Mouse (Mus musculus) neural tube, embryonic 12.5 days (tissue): Measurements from ENCODE around the gene Dph1. TPM values are rescaled to one million over a fixed set of nuclear protein-coding genes. Genes with fewer than 3 reads are reported as not detected.

Experiments used
- ATAC-seq: fragments of 200-750 bp; cut with Nextera tagmentation; 2 replicates; pipeline ENCODE4 v1.8.0; 2017; ENCODE audit warnings: low read depth, mild to moderate bottlenecking, moderate TSS enrichment, moderate library complexity; ENCODE audit not compliant: low FRiP score
- H3K27ac ChIP-seq: fragments of 300-500 bp; sonication (generic); 2 replicates; pipeline ENCODE4 v1.5.1; 2016
- H3K27me3 ChIP-seq: fragments of 300-500 bp; sonication (generic); replicated peaks from 2 replicates; pipeline ENCODE4 v1.6.1; 2016; ENCODE audit warnings: mild to moderate bottlenecking
- H3K36me3 ChIP-seq: fragments of 300-500 bp; sonication (generic); 2 replicates; pipeline ENCODE4 v1.6.1; 2016; ENCODE audit warnings: mild to moderate bottlenecking
- H3K4me1 ChIP-seq: fragments of 300-500 bp; sonication (generic); 2 replicates; pipeline ENCODE4 v1.6.1; 2016
- H3K4me2 ChIP-seq: fragments of 300-500 bp; sonication (generic); replicated peaks from 2 replicates; pipeline ENCODE4 v1.6.1; 2016; ENCODE audit warnings: mild to moderate bottlenecking
- H3K4me3 ChIP-seq: fragments of 300-500 bp; sonication (generic); 2 replicates; pipeline ENCODE4 v1.5.1; 2016
- H3K9ac ChIP-seq: fragments of 300-500 bp; sonication (generic); 2 replicates; pipeline ENCODE4 v1.6.1; 2016; ENCODE audit warnings: mild to moderate bottlenecking
- H3K9me3 ChIP-seq: fragments of 300-500 bp; sonication (generic); 2 replicates; pipeline ENCODE4 v1.6.1; 2016; ENCODE audit warnings: mild to moderate bottlenecking
- WGBS: fragments of 180-500 bp; shearing (Covaris S2); methylation state at CpG from one replicate; pipeline ENCODE4 v1.1.7; 2016; 5-methylcytosine and 5-hydroxymethylcytosine counted together
- microRNA counts: library from miRNA; unstranded; fragments of <30 nt; microRNA quantifications from one replicate; lab custom pipeline; 2017
- microRNA-seq: library from miRNA; unstranded; fragments of <30 nt; microRNA quantifications from one replicate; pipeline ENCODE4, GENCODE M21; 2017
- polyA plus RNA-seq: library from polyadenylated mRNA; unstranded; fragments of >200 nt; fragmentation: Nextera tagmentation; extraction: Ambion mirVana; gene quantifications from 2 replicates; pipeline ENCODE4 v1.2.1, GENCODE M21; 2016

The Dph1 gene
- polyA plus RNA-seq, 1 experiment from 2014 or later = 18.4 TPM

- H3K4me1 ChIP-seq = peaks cover 22% of the 10 kb centered on the region; the same call in 1 of the 2 replicates
- H3K27me3 ChIP-seq = no peaks in the 10 kb centered on the region
- H3K27ac ChIP-seq = no peak overlapping the region
- H3K9ac ChIP-seq = no peak overlapping the region
- no peak for ATAC-seq
- no peak overlapping the region for H3K4me2 ChIP-seq
- no peak overlapping the region for H3K4me3 ChIP-seq
- H3K9me3 ChIP-seq = no peaks in the 10 kb centered on the region
- 85% methylated on average over 5 of the region's 5 CpGs for WGBS
- no peaks in the 10 kb centered on the region for H3K36me3 ChIP-seq
These were observed 56.5 kb downstream of the Dph1 start for GRCm38 (mm10) chr11:75134485-75135068.

GRCm38 (mm10) chr11:75133951-75134350 lies 57.1 kb downstream of the Dph1 start:
- no peaks in the 10 kb centered on the region for H3K9me3 ChIP-seq
- H3K4me3 ChIP-seq = no peak overlapping the region
- H3K27me3 ChIP-seq = no peaks in the 10 kb centered on the region
- no peaks in the 10 kb centered on the region for H3K36me3 ChIP-seq
- no peak overlapping the region for H3K27ac ChIP-seq
- ATAC-seq = no peak
- H3K4me2 ChIP-seq = no peak overlapping the region
- peaks cover 17% of the 10 kb centered on the region; the same call in 1 of the 2 replicates for H3K4me1 ChIP-seq
- 12% methylated on average over 2 of the region's 2 CpGs for WGBS
- no peak overlapping the region for H3K9ac ChIP-seq

- no peak overlapping the region for H3K9ac ChIP-seq
- H3K27me3 ChIP-seq = no peaks in the 10 kb centered on the region
- no peaks in the 10 kb centered on the region for H3K36me3 ChIP-seq
- H3K9me3 ChIP-seq = no peaks in the 10 kb centered on the region
- H3K4me1 ChIP-seq = peaks cover 13% of the 10 kb centered on the region; the same call in 1 of the 2 replicates
- H3K4me3 ChIP-seq = no peak overlapping the region
- H3K27ac ChIP-seq = no peak overlapping the region
- WGBS = 92% methylated on average over 5 of the region's 5 CpGs
- no peak for ATAC-seq
- H3K4me2 ChIP-seq = no peak overlapping the region
These were observed 57.6 kb downstream of the Dph1 start for GRCm38 (mm10) chr11:75133391-75133790.

GRCm38 (mm10) chr11:75132278-75132677 lies 58.8 kb downstream of the Dph1 start:
- Histone ChIP-seq H3K4me2 (no peak overlapping the region), H3K36me3 (no peaks in the 10 kb centered on the region), H3K4me3 (no peak overlapping the region), H3K27ac (no peak overlapping the region), H3K4me1 (peaks cover 13% of the 10 kb centered on the region; the same call in 1 of the 2 replicates), H3K27me3 (no peaks in the 10 kb centered on the region), H3K9me3 (no peaks in the 10 kb centered on the region), H3K9ac (no peak overlapping the region)
- WGBS = 92% methylated on average over 5 of the region's 5 CpGs
- ATAC-seq = no peak

- 88% methylated on average over 4 of the region's 4 CpGs for WGBS
- Histone ChIP-seq H3K9ac (no peak overlapping the region), H3K36me3 (no peaks in the 10 kb centered on the region), H3K4me1 (peaks cover 9% of the 10 kb centered on the region; the same call in 1 of the 2 replicates), H3K27me3 (no peaks in the 10 kb centered on the region), H3K4me3 (no peak overlapping the region), H3K4me2 (no peak overlapping the region), H3K9me3 (no peaks in the 10 kb centered on the region), H3K27ac (no peak overlapping the region)
- no peak for ATAC-seq
These were observed 59.7 kb downstream of the Dph1 start for GRCm38 (mm10) chr11:75131300-75131699.

GRCm38 (mm10) chr11:75129481-75129880 lies 61.6 kb downstream of the Dph1 start:
- no peak for ATAC-seq
- no peaks in the 10 kb centered on the region for H3K27me3 ChIP-seq
- H3K9ac ChIP-seq = no peak overlapping the region
- no peak overlapping the region for H3K4me3 ChIP-seq
- 94% methylated on average over 6 of the region's 6 CpGs for WGBS
- H3K27ac ChIP-seq = no peak overlapping the region
- H3K4me1 ChIP-seq = peaks cover 9% of the 10 kb centered on the region; the same call in 1 of the 2 replicates
- H3K36me3 ChIP-seq = no peaks in the 10 kb centered on the region
- H3K9me3 ChIP-seq = no peaks in the 10 kb centered on the region
- no peak overlapping the region for H3K4me2 ChIP-seq

MicroRNAs encoded within 50 kb of the gene (microRNA counts, 519-probe panel; counts per million panel counts)
- 4,578 counts per million, percentile 80 among the panel's probes with 10 or more counts for microRNA mmu-miR-132 (lab: Ali Mortazavi, UCI)
- 342 counts per million, percentile 67 among the panel's probes with 10 or more counts for microRNA mmu-miR-212 (lab: Ali Mortazavi, UCI)

Small RNA genes lying within 50 kb of the gene (microRNA-seq; reads per million reads assigned to microRNA genes)
- gene Mir132 (301 reads per million, percentile 66 among the genes with 10 or more reads in this experiment), gene Mir212 (29.1 reads per million, percentile 34 among the genes with 10 or more reads in this experiment)

Other genes starting within 250 kb of the Dph1 start
- 17.1 and 17.8 TPM in 2 replicates for gene Hic1, start 21.7 kb downstream of the Dph1 start, polyA plus RNA-seq
- gene Ovca2, start 12.4 kb downstream of the Dph1 start, polyA plus RNA-seq = 23.1 and 23.9 TPM in 2 replicates
- 9.9 and 14.5 TPM in 2 replicates for gene Rtn4rl1, start 2.5 kb upstream of the Dph1 start, polyA plus RNA-seq
- gene Rpa1, start 157.1 kb upstream of the Dph1 start, polyA plus RNA-seq = 95.9 and 103 TPM in 2 replicates
- 13.5 and 15.1 TPM in 2 replicates for gene Smyd4, start 157.2 kb upstream of the Dph1 start, polyA plus RNA-seq
- gene Serpinf1, start 231.5 kb upstream of the Dph1 start, polyA plus RNA-seq = 72.8 and 73.2 TPM in 2 replicates
- 0.18 and 0.40 TPM in 2 replicates for gene Serpinf2, start 248.3 kb upstream of the Dph1 start, polyA plus RNA-seq